Mouse (Mus musculus) regulatory T cell (primary cell): ENCODE results near the gene Zc3h4.

Experiments used
- in situ Hi-C: fragments of 300-600 bp; cut with MboI, MseI; formaldehyde crosslinking; loops from one replicate; pipeline ENCODE4 v1.15.1; 2025; ENCODE audit warnings: high pct_unique_total_duplicates

The Zc3h4 gene

DNA sequence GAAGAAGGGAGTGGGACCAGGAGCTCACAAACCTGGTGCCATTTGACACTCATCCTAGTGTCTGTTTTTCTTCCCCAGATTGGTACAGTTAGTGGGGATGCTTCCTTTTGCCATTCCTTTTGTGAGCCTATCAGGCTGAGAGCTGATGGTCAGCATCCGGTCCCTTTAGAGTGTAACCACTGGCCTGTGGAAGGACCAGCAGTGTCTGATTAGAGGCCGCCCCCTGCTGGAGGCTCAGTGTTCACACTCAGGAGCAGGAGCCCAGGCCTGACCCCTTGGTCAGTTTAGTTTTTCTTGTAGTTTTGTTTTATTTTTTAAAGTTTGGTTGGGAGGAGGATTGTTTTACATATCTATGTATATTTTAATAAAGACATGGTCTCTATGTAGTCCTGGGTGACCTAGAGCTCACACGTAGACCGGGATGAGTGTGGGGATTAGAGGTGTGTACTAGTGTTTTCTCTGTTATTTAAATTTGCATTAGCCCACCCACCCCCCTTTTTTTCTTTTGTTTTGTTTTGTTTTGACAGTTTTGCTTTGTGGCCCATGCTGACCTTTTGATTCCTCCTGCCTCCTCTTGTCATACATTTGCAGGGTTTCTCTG lies 25.5 kb downstream of the Zc3h4 start:
- in situ Hi-C loops, result no loop called here

- in situ Hi-C loops, result no loop called here
Measured at GRCm38 (mm10) chr7:16433352-16433971, 32.8 kb downstream of the Zc3h4 start.

DNA sequence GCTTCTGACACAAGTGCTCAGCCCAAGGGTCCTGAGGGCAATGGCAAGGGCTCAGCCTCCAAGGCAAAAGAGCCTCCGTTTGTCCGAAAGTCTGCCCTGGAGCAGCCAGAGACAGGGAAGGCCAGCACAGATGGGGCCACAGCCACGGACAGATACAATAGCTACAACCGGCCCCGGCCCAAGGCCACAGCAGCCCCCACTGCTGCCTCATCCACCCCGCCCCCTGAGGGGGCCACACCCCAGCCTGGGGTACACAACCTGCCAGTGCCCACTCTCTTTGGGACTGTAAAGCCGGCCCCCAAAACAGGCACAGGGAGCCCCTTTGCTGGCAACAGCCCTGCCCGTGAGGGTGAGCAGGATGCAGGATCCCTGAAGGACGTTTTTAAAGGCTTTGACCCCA lies 34.4 kb downstream of the Zc3h4 start:
- in situ Hi-C loops, result no loop called here

- in situ Hi-C loops, result no loop called here
Measured at GRCm38 (mm10) chr7:16441241-16441640, 40.5 kb downstream of the Zc3h4 start.

DNA sequence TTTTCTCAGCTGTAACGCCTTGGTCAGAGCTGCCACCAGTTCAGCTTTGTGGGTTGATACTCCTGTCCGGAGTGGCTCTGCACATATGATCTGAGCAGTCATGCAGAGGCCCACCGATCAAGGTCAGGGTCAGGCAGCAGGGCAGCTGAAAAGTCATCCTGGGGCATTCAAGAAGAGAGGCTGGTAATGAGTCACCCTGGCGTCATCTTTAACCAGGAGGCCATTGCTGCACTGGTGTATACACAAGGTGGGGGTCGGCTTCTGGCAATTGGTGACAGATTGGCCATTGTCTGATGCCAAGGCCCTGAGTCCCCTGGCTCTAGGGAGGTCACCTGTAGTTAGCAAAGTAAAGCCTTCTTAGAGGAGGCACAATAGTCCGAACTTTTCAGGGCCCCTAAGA lies 50.9 kb downstream of the Zc3h4 start:
- in situ Hi-C loops, result no loop called here

- in situ Hi-C loops, result no loop called here
Measured at GRCm38 (mm10) chr7:16452587-16453073, 51.9 kb downstream of the Zc3h4 start, which contains the start of gene Tmem160. Tmem160 (plus strand) TSS chr7:16452779.

GRCm38 (mm10) chr7:16453118-16453711 lies 52.5 kb downstream of the Zc3h4 start:
- in situ Hi-C loops, result no loop called here

DNA sequence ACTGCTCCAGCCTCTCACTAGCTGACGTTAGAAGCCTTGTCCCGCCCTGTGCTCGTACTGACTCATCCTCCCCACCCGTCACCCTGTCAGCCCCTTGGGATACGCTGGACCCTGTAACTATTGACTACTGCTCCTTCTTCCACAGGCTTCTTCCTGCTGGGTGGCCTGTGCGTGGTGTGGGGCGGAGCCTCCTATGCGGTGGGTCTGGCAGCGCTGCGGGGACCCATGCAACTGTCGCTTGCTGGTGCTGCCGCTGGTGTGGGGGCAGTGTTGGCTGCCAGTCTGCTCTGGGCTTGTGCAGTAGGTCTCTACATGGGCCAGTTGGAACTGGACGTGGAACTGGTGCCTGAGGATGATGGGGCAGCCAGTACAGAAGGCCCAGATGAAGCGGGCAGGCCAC lies 54.3 kb downstream of the Zc3h4 start:
- in situ Hi-C loops, result no loop called here

GRCm38 (mm10) chr7:16456289-16456688 lies 55.6 kb downstream of the Zc3h4 start:
- in situ Hi-C loops, result no loop called here

GRCm38 (mm10) chr7:16460566-16460965 lies 59.9 kb downstream of the Zc3h4 start:
- in situ Hi-C loops, result no loop called here

DNA sequence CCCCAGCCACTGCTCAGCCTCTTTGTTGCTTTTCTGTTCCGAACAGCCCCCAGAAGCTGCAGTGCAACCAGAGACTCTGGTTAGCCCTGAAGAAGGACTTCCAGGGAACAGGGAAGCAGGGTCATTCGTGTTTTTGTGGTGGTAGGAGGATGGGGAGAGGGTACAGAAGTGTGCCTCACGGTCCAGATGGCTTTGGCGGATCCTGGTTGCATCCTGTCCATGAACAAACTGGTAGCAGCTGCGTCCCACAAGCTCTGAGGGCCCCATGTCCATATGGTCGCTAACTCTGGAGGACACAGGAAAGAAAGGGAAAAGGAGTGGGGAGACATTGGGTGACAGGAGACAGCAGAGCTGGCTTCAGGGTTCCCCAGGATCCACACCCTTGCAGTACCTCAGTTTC lies 60.4 kb downstream of the Zc3h4 start:
- in situ Hi-C loops, result no loop called here

DNA sequence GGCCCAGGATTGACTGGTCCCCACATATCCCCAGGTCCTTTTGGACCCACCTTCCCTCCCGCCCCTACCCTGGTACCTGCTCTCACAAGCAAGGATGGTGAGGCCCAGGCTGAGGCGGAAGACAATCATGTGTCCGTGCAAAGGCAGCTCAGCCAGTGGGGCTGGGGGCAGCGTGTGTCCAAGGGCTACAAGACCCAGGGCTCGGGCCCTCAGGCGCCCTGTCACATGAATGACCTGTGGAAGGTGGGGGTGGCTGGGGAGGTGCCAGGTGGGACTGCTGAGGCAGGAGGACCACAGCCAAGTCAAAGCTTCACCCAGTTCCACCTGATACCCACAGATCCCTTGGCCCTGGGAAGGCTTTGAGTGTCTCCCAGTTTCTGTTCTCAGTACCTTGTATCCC lies 61.0 kb downstream of the Zc3h4 start:
- in situ Hi-C loops, result no loop called here

- in situ Hi-C loops, result no loop called here
Measured at GRCm38 (mm10) chr7:16463214-16463613, 62.5 kb downstream of the Zc3h4 start.

DNA sequence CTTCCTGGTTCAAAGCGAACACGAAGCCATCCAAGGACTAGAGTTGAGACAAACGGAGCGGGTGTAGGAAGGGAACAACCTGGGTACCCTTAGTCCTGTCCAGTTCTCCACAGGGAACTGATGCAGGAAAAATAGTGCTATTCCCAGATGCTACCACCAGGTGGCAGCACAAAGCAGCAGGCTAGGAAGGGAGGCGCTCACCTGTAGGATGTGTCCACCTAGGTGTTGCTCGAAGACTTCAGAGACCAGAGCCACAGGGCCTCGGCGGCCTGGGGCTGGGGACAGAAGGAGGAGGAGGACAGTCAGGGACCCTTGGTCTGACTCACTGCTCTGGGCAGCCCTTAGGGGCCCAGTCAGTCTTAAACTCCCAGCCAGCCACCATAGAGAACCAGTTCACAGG lies 64.5 kb downstream of the Zc3h4 start:
- in situ Hi-C loops, result no loop called here

DNA sequence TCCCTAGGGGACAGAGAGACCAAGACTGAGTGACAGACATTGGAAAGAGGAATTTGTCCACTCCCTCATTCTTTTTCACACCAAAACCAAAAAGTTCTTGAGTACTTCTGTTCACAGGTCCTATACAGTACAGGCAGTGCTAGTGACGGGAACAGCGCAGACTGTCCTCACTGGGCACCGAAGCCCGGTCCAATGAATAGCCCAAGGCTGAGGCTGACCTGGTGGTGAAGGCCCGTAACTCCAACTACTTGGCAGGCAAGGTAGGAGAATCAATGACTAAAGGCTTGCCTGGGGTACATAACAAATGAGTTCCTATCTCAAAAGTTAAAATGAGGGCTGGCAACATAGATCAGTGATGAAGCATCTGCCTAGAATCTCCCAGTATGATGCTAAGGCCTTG lies 64.9 kb downstream of the Zc3h4 start:
- in situ Hi-C loops, result no loop called here

- in situ Hi-C loops, result no loop called here
Measured at GRCm38 (mm10) chr7:16466565-16466964, 65.9 kb downstream of the Zc3h4 start.

GRCm38 (mm10) chr7:16468115-16468514 lies 67.4 kb downstream of the Zc3h4 start:
- in situ Hi-C loops, result no loop called here

DNA sequence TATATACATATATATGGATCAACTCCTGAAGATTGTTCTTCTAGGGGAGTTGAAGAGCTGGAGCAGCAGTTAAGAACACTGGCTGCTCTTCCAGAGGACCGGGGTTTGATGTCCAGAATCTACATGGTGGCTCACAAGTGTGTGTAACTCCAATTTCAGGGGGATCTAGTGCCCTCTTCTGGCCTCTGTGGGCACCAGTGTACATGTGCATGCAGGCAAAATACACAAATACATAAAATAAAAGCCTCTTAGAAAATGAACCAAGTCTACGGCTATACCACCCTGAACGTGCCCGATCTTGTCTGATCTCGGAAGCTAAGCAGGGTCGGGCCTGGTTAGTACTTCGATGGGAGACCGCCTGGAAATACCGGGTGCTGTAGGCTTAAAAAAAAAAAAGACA lies 70.8 kb downstream of the Zc3h4 start:
- in situ Hi-C loops, result no loop called here

DNA sequence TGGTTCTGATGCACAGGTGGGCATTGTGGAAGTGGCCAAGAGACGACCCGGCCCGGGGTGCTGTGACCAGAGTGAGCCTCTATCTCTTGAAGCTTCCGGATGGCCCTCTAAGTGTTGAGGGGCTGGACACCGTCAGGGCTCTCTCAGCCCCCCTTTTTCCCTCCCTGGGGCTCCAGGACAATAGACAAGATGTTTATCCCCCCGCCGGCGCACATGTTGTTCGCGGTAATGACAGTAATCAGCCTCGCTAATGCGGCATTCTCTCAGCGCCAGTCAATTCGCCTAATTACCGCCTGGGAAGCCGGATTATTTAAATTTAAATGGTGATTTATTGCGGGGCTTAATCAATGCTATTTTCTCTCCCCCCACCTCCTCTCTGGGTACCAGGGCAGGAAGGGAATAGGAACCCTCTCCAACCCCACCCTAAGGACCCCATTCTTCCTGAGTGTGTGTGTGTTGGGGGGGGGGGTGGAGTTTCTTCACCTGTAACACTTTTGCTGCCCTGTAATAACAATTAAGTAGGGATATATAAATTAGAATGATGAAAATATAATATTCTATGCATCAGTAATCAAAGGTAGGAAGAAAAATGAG lies 71.5 kb downstream of the Zc3h4 start:
- in situ Hi-C loops, result no loop called here

GRCm38 (mm10) chr7:16473847-16474246 lies 73.1 kb downstream of the Zc3h4 start:
- in situ Hi-C loops, result no loop called here

- in situ Hi-C loops, result no loop called here
Measured at GRCm38 (mm10) chr7:16474445-16474844, 73.7 kb downstream of the Zc3h4 start.

GRCm38 (mm10) chr7:16475321-16475720 lies 74.6 kb downstream of the Zc3h4 start:
- in situ Hi-C loops, result no loop called here
